Mouse (Mus musculus): ENCODE data around the gene Hist1h2be.
A peak's percentile ranks its signal among the peaks of the same experiment; 100 is the strongest.
"Not testable (repeated sequence)": the region's sequence is repeated elsewhere in the genome, so short reads cannot be mapped to it uniquely, and the experiment has no call there.

The Hist1h2be gene

GRCm38 (mm10) chr13:23544787-23545120 is 76.2 kb downstream of the Hist1h2be start:
- DNase-seq, result not testable (repeated sequence)

GRCm38 (mm10) chr13:23543965-23544786 is 76.7 kb downstream of the Hist1h2be start, which contains the start of gene Hist1h3f:
Gene Hist1h3f, plus strand, starts transcription at chr13:23544052.
- DNase-seq, result peak; percentile 81

GRCm38 (mm10) chr13:23542999-23543607 is 77.8 kb downstream of the Hist1h2be start, which contains the start of gene Hist1h2bh:
Gene Hist1h2bh, minus strand, starts transcription at chr13:23543392.
- DNase-seq, result peak; percentile 43

DNA sequence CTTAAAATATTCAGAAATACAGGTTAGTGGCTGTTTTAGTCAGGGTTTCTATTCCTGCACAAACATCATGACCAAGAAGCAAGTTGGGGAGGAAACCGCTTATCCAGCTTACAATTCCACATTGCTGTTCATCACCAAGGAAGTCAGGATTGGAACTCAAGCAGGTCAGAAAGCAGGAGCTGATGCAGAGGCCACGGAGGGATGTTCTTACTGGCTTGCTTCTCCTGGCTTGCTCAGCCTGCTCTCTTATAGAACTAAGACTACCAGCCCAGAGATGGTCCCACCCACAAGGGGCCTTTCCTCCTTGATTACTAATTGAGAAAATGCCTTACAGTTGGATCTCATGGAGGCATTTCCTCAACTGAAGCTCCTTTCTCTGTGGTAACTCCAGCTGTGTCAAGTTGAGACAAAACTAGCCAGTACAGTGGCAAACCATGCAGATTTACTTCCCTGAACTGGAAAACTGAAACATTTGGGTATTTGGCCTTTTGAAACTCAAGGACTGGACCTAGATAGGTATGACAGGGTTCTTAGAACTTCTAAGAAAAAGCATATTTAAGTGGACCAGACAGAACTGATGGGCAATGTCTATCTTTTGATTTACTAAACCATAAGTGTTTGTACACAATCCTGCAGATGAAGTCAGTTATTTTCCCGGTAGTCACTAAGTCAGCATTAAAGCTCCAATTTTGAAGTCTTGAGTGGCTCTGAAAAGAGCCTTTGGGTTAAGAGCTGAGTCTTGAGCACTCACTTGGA is 78.5 kb downstream of the Hist1h2be start:
- not testable (repeated sequence) for DNase-seq

- no peak for DNase-seq
These were observed 79.4 kb downstream of the Hist1h2be start for GRCm38 (mm10) chr13:23541497-23541896.

DNA sequence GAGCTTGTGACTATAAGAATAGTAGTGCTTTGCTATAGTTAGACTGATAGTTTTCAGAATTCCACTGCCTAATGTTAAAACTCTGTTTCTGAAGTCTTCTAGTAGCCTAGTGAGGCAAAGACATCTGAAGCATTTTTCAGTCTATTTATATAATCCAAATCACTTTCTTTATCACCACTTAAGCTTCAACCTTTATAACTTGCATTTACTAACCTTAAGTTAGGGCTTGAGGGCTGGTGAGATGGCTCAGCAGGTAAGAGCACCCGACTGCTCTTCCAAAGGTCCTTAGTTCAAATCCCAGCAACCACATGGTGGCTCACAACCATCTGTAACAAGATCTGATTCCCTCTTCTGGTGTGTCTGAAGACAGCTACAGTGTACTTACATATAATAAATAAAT is 81.1 kb downstream of the Hist1h2be start:
- not testable (repeated sequence) for DNase-seq

GRCm38 (mm10) chr13:23538249-23538648 is 82.7 kb downstream of the Hist1h2be start:
- no peak for DNase-seq

DNA sequence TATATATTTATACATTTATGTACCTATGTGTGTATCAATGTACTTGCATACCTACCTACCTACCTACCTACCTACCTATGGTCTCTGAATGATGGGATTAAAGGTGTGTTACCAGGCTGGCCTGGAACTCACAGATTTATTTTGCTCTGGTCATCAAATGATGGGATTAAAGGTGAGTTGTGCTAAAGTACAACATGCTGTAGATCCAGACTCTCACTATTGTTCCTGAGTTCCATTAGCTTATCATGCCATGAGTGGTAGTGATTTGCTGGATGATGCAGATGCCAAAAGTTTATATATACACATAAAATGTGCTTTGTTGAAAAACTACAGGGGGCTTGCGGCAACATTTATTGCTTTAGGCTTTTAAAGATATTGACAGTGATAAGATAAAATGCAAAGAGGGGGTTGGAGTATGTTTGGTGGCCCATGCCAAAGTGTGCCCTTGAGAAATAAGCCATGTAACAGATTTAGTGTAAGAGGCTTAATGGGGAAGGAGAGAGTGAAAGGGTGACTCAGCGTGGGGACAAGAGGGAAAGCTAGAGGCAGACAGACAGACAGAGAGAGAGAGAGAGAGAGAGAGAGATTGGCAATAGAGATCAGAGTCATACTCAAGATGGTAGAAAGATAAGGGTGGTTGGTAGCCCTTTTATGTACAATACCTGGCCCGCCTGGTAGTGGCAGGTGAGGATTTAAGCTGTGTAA is 83.8 kb downstream of the Hist1h2be start:
- no peak for DNase-seq

DNA sequence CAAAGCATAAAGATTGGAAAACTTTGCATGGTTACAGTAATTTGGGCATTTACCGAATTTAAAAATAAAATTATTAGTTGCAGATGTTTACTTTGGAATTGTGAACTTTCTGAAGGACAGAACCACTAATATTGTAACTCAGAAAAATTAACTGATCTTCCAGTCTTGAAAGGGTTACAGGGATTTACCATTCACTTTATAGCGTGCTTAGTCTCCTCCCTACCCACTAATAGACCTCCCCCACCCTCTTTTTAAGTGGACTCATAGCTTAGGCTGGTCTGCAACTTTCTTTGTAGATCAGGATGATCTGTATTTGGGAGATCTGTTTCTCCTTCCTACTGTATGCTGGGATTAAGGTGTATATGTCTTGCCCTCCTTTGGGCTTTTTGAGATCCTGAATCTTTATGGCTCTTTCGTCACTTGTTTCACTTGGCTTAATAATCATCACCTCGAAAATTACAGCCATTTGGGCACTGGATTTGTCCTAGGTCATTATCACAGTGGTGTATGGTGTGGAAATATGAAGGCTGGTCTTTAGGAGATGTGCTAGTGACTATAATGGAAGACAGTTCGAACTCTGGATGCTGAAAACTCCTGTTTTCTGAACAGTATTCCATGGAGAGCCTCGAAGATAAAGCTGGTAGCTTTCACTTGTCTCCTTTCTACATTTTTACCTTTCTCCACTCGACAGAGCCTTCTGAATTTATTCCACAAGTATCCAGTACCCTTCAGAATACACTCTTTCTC is 84.7 kb downstream of the Hist1h2be start:
- DNase-seq, result no peak

GRCm38 (mm10) chr13:23535137-23536075 is 85.5 kb downstream of the Hist1h2be start, which contains the start of gene Hist1h3g:
Gene Hist1h3g, plus strand, starts transcription at chr13:23535422.
- peak; percentile 78 for DNase-seq

GRCm38 (mm10) chr13:23534368-23535131 is 86.4 kb downstream of the Hist1h2be start:
- no peak for DNase-seq

Measured in cerebellum, adult 8-10 months (tissue).